Mouse (Mus musculus): ENCODE data around the gene Arl13a. TPM values are rescaled to one million over a fixed set of nuclear protein-coding genes. Genes with fewer than 3 reads are reported as not detected.

Arl13a gene
- polyA plus RNA-seq, 1 experiment from 2014 or later = not detected

DNA sequence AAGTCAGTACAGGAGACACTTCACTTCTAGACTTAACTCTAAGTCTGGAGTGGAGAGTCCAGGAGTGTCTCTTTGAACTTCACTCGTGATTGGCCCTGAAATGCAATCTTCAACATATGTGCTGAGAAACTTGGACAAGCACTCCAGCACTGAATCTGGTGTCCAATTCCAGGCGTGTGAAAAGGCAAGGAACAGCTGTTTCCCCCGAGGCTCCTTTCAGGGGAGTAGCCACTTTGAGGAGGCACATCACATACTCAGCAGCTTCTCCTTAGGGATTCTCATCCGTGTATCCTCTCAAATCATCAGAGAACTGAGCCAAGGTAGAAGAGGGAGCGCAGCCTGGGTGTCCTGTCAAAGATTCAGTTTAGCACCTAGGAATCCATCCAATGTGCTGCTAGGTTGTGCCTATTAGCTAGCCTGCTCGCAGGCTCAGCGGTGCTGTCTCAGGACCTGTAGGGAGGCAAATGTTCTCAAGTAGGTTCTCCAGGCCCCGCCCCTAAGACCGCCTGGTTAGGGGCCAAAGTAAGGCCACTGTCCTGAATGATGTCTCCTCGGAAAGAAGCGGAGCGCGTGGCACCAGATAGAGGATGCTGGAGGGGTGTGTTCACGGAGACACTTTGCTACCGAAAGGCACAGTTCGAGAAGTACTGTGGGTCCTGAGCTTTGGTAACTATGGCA is 25.1 kb upstream of the Arl13a start, which contains the start of gene Xkrx:
TSS of gene Xkrx (minus strand) at position 34 of the 678 bp plus-strand sequence.
- H3K4me3 ChIP-seq (ENCODE audit: low read depth, low read length) = no peak within 1 kb of the TSS
- WGBS = 25% methylated on average over 16 of the region's 16 CpGs
- ATAC-seq (ENCODE audit: low FRiP score, low TSS enrichment) = no peak

DNA sequence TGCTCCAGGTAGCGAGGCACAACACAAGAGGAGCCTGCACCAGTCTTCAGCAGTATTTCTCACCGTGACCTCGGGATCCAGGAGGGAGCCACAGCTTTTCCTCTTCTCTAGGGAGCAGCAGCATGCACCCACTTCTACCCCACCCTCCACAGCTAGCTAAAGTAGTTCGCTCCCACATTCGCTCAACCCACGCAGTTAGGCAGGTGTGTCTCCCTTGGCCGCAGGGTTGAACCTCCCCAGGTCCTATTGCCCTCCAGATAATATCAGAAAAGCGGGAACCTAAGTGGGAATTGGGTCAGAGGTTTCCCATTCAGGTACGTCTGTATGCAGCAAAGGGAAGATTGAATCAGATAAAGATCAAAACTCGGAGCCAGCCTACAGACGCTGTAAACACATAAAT is 24.5 kb upstream of the Arl13a start:
- Histone ChIP-seq H3K4me3 (ENCODE audit: low read depth, low read length) (no peak overlapping the region), H3K9ac (ENCODE audit: low read length) (no peak overlapping the region), H3K27ac (replicated peaks) (no peak overlapping the region), H3K27me3 (ENCODE audit: control insufficient read depth, insufficient read depth, low read length) (no peaks in the 10 kb centered on the region), H3K4me1 (replicated peaks; ENCODE audit: control insufficient read depth, insufficient read depth) (no peaks in the 10 kb centered on the region), H3K9me3 (ENCODE audit: control insufficient read depth, low read length) (no peaks in the 10 kb centered on the region), H3K4me2 (replicated peaks; ENCODE audit: low read depth) (peak overlapping the region; percentile 36), H3K36me3 (ENCODE audit: control insufficient read depth, insufficient read depth, low read length) (no peaks in the 10 kb centered on the region)
- DNase-seq (ENCODE audit: low spot score) = no peak
- no peak for ATAC-seq (ENCODE audit: low FRiP score, low TSS enrichment)
- WGBS = 13% methylated on average over 11 of the region's 11 CpGs
- TF ChIP-seq CTCF (IDR thresholded peaks at IDR 0.05; ENCODE audit: low read depth) (no peak), EP300 (optimal IDR thresholded peaks at IDR 0.05) (no peak)

More for the DNA sequence above, 25.1 kb upstream of the Arl13a start, which contains the start of gene Xkrx:
- Histone ChIP-seq H3K9ac (ENCODE audit: low read length) (no peak within 1 kb of the TSS), H3K27me3 (ENCODE audit: control insufficient read depth, insufficient read depth, low read length) (no peaks in the 10 kb centered on the region), H3K9me3 (ENCODE audit: control insufficient read depth, low read length) (no peaks in the 10 kb centered on the region), H3K27ac (replicated peaks) (no peak within 1 kb of the TSS), H3K4me2 (replicated peaks; ENCODE audit: low read depth) (peak within 1 kb of the TSS; percentile 36), H3K4me1 (replicated peaks; ENCODE audit: control insufficient read depth, insufficient read depth) (no peaks in the 10 kb centered on the region), H3K36me3 (ENCODE audit: control insufficient read depth, insufficient read depth, low read length) (no peaks in the 10 kb centered on the region)
- TF ChIP-seq EP300 (optimal IDR thresholded peaks at IDR 0.05) (no peak), CTCF (IDR thresholded peaks at IDR 0.05; ENCODE audit: low read depth) (no peak)
- DNase-seq (ENCODE audit: low spot score) = no peak

DNA sequence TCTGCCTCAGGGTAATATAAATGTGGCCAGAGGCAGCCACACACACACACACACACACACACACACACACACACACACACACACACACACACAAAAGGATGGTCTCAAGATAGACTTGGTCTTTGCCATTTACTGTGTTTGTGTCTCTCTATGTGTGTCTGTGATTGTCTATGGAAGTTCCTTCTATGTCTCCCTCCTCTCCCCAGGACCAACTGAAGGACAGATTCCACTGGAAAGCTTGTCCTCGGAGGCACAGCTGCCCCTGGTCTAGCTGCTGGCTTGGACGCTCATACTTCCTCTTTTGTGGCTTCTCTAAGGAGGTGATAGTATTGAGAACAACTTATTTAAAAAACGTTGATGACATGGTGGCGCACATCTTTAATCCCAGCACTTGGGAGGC is 23.8 kb upstream of the Arl13a start:
- no peak for ATAC-seq (ENCODE audit: low FRiP score, low TSS enrichment)
- H3K4me2 ChIP-seq (replicated peaks; ENCODE audit: low read depth) = no peak overlapping the region
- no peak for DNase-seq (ENCODE audit: low spot score)
- H3K27me3 ChIP-seq (ENCODE audit: control insufficient read depth, insufficient read depth, low read length) = no peaks in the 10 kb centered on the region
- no peaks in the 10 kb centered on the region for H3K4me1 ChIP-seq (replicated peaks; ENCODE audit: control insufficient read depth, insufficient read depth)
- no peak overlapping the region for H3K27ac ChIP-seq (replicated peaks)
- TF ChIP-seq EP300 (optimal IDR thresholded peaks at IDR 0.05) (no peak), CTCF (IDR thresholded peaks at IDR 0.05; ENCODE audit: low read depth) (no peak)
- no peak overlapping the region for H3K4me3 ChIP-seq (ENCODE audit: low read depth, low read length)
- WGBS = 56% methylated on average over 4 of the region's 4 CpGs
- H3K9ac ChIP-seq (ENCODE audit: low read length) = no peak overlapping the region
- no peaks in the 10 kb centered on the region for H3K36me3 ChIP-seq (ENCODE audit: control insufficient read depth, insufficient read depth, low read length)
- H3K9me3 ChIP-seq (ENCODE audit: control insufficient read depth, low read length) = no peaks in the 10 kb centered on the region

DNA sequence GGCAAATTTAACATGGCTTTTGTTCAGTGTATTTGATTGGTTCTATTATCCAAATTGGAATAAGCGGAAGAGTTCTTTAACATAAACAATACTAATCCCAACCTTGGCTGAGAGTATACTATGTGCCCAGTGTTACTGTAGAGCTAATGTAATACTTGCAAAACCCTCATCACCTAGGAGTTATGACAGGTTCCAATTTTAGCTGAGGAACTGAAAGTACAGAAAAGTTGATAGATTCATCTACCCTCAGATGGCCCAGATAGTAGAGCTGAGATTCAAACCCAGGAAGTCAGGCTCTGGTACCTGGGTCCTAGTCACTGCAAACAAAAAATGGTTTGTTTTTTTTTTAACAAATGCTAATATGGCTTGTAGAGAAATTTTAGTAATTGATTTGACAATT is 16.7 kb upstream of the Arl13a start:
- TF ChIP-seq EP300 (optimal IDR thresholded peaks at IDR 0.05) (no peak), CTCF (IDR thresholded peaks at IDR 0.05; ENCODE audit: low read depth) (no peak)

DNA sequence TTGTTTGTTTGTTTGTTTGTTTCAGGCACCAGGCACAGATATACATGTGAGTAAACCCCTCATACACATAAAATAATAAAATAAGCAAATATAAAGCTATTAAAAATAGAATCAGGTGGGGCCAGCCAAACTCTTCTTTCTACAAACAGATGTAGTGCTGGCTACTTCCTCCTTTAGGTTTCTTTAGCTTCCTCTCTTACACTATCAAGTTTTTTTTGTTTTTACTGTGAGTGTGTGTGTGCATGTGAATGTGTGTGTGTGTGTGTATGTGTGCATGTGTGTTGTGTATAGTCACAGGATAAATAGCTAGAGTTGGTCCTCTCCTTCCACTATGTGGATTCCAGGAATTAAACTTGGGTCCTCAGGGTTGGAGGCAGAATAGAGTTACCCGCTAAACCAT is 12.6 kb upstream of the Arl13a start:
- H3K4me2 ChIP-seq (replicated peaks; ENCODE audit: low read depth) = no peak overlapping the region
- WGBS = 95% methylated on average over 1 of the region's 1 CpGs
- no peaks in the 10 kb centered on the region for H3K27me3 ChIP-seq (ENCODE audit: control insufficient read depth, insufficient read depth, low read length)
- ATAC-seq (ENCODE audit: low FRiP score, low TSS enrichment) = no peak
- TF ChIP-seq EP300 (optimal IDR thresholded peaks at IDR 0.05) (no peak), CTCF (IDR thresholded peaks at IDR 0.05; ENCODE audit: low read depth) (no peak)
- H3K9ac ChIP-seq (ENCODE audit: low read length) = no peak overlapping the region
- no peaks in the 10 kb centered on the region for H3K36me3 ChIP-seq (ENCODE audit: control insufficient read depth, insufficient read depth, low read length)
- H3K4me1 ChIP-seq (replicated peaks; ENCODE audit: control insufficient read depth, insufficient read depth) = no peaks in the 10 kb centered on the region
- no peak overlapping the region for H3K27ac ChIP-seq (replicated peaks)
- no peak for DNase-seq (ENCODE audit: low spot score)
- no peaks in the 10 kb centered on the region for H3K9me3 ChIP-seq (ENCODE audit: control insufficient read depth, low read length)
- H3K4me3 ChIP-seq (ENCODE audit: low read depth, low read length) = no peak overlapping the region

More for the DNA sequence above, 16.7 kb upstream of the Arl13a start:
- H3K27ac ChIP-seq (replicated peaks) = no peak overlapping the region
- no peak for ATAC-seq (ENCODE audit: low FRiP score, low TSS enrichment)
- no peak overlapping the region for H3K4me2 ChIP-seq (replicated peaks; ENCODE audit: low read depth)
- H3K9me3 ChIP-seq (ENCODE audit: control insufficient read depth, low read length) = no peaks in the 10 kb centered on the region
- no peak for DNase-seq (ENCODE audit: low spot score)
- 66% methylated on average over 1 of the region's 1 CpGs for WGBS
- no peak overlapping the region for H3K4me3 ChIP-seq (ENCODE audit: low read depth, low read length)
- no peaks in the 10 kb centered on the region for H3K27me3 ChIP-seq (ENCODE audit: control insufficient read depth, insufficient read depth, low read length)
- no peaks in the 10 kb centered on the region for H3K4me1 ChIP-seq (replicated peaks; ENCODE audit: control insufficient read depth, insufficient read depth)
- no peaks in the 10 kb centered on the region for H3K36me3 ChIP-seq (ENCODE audit: control insufficient read depth, insufficient read depth, low read length)
- no peak overlapping the region for H3K9ac ChIP-seq (ENCODE audit: low read length)

DNA sequence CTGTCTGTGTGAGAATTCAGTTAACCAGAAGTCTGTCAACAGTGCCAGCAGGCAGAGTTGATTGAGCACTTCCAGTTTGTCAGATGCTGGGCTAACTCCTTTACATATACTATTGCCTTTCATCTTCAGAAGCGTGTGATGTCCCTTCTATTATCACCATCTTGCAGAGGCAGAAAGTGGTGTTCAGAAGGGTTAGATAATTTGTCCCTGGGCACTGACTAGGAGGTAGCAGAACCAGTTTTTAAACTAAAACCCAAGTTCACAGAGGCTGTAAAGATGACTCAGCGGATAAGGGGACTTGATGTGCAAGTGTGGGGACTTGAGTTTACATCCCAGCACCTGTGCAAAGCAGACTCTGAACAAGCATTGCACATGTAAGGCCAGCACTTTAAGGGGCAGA is 21.2 kb downstream of the Arl13a start:
- H3K4me3 ChIP-seq (ENCODE audit: low read depth, low read length) = no peak overlapping the region
- no peaks in the 10 kb centered on the region for H3K9me3 ChIP-seq (ENCODE audit: control insufficient read depth, low read length)
- TF ChIP-seq CTCF (IDR thresholded peaks at IDR 0.05; ENCODE audit: low read depth) = no peak
- no peak for TF ChIP-seq EP300 (optimal IDR thresholded peaks at IDR 0.05)
- WGBS = 67% methylated on average over 2 of the region's 2 CpGs
- no peak overlapping the region for H3K27ac ChIP-seq (replicated peaks)
- H3K27me3 ChIP-seq (ENCODE audit: control insufficient read depth, insufficient read depth, low read length) = no peaks in the 10 kb centered on the region
- H3K9ac ChIP-seq (ENCODE audit: low read length) = no peak overlapping the region
- no peaks in the 10 kb centered on the region for H3K36me3 ChIP-seq (ENCODE audit: control insufficient read depth, insufficient read depth, low read length)
- H3K4me2 ChIP-seq (replicated peaks; ENCODE audit: low read depth) = no peak overlapping the region
- no peaks in the 10 kb centered on the region for H3K4me1 ChIP-seq (replicated peaks; ENCODE audit: control insufficient read depth, insufficient read depth)
- no peak for DNase-seq (ENCODE audit: low spot score)
- ATAC-seq (ENCODE audit: low FRiP score, low TSS enrichment) = no peak

All from stomach, postnatal 0 days (tissue).